Mouse (Mus musculus) embryonic fibroblast, embryonic 13.5 days (primary cell): Measurements from ENCODE around the gene Gm20388.

ENCODE experiments used
- CTCF ChIP-seq: IDR thresholded peaks from 2 replicates; pipeline ENCODE4 v1.5.1; 2011; ENCODE audit warnings: mild to moderate bottlenecking, control low read depth, low read length, moderate library complexity, borderline replicate concordance; ENCODE audit not compliant: insufficient read depth
- POLR2A ChIP-seq: IDR thresholded peaks from 2 replicates; pipeline ENCODE4 v1.6.1; 2011; ENCODE audit warnings: low read depth, mild to moderate bottlenecking, control low read depth, low read length, moderate library complexity

DNA sequence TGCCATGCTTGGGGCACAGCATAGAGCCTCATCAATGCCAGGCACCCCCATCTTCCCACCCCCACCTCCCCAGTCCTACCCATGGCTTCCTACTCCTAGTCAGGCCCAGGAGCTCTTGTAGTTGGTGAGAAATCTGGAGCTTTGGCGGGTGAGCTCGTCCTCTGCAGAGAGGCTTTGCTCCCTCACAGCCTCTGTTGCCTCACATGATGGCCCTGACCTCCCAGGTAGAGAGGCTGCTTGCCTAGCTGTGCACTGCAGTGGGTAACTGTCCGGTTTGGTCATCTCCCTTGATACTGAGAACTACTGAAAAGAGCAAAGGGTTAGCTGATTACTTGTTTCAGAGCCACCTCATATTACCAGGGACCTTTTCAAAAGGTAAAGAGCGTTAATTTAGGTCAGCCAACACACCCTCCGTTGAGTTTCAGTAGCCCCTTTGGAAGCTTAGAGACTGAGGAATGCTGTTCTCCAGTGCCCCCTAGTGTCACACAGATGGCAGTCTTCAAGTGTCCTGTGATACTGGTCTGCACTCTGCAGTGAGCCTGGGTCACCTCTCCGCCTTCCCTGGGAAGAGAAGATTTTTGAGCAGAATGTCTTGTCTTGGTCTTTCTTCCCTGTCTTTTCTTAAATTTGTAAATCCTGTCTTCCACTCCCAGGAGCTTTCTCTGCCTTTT is 16.9 kb downstream of the Gm20388 start:
- no peak for TF ChIP-seq POLR2A
- peak; percentile 47; the same call in 1 of the 2 replicates for TF ChIP-seq CTCF
